Mouse (Mus musculus): ENCODE results near the gene Olfr541. TPM values are rescaled to one million over a fixed set of nuclear protein-coding genes. Genes with fewer than 3 reads are reported as not detected.

The Olfr541 gene
- polyA plus RNA-seq, 1 experiment from 2014 or later: not detected

- Histone ChIP-seq H3K36me3 (no peaks in the 10 kb centered on the region), H3K9ac (no peak overlapping the region), H3K4me3 (no peak overlapping the region), H3K27me3 (no peaks in the 10 kb centered on the region), H3K27ac (no peak overlapping the region), H3K4me2 (no peak overlapping the region), H3K4me1 (no peaks in the 10 kb centered on the region), H3K9me3 (no peaks in the 10 kb centered on the region)
- WGBS: 77% methylated on average over 3 of the region's 3 CpGs
- no peak for ATAC-seq (ENCODE audit: borderline replicate concordance, extremely low read depth, low FRiP score, low TSS enrichment)
Measured at GRCm38 (mm10) chr7:140747402-140747801, 50.3 kb downstream of the Olfr541 start.

- no peaks in the 10 kb centered on the region for H3K9me3 ChIP-seq
- H3K36me3 ChIP-seq: no peaks in the 10 kb centered on the region
- ATAC-seq (ENCODE audit: borderline replicate concordance, extremely low read depth, low FRiP score, low TSS enrichment): no peak
- H3K27ac ChIP-seq: no peak overlapping the region
- H3K4me3 ChIP-seq: no peak overlapping the region
- 70% methylated on average over 6 of the region's 6 CpGs for WGBS
- H3K9ac ChIP-seq: no peak overlapping the region
- no peaks in the 10 kb centered on the region for H3K4me1 ChIP-seq
- H3K4me2 ChIP-seq: no peak overlapping the region
- H3K27me3 ChIP-seq: no peaks in the 10 kb centered on the region
Measured at GRCm38 (mm10) chr7:140748116-140748826, 51.2 kb downstream of the Olfr541 start.

- Histone ChIP-seq H3K4me2 (no peak overlapping the region), H3K4me3 (no peak overlapping the region), H3K27ac (no peak overlapping the region), H3K4me1 (no peaks in the 10 kb centered on the region), H3K27me3 (no peaks in the 10 kb centered on the region), H3K9me3 (no peaks in the 10 kb centered on the region), H3K9ac (no peak overlapping the region), H3K36me3 (no peaks in the 10 kb centered on the region)
- WGBS: 80% methylated on average over 3 of the region's 3 CpGs
- no peak for ATAC-seq (ENCODE audit: borderline replicate concordance, extremely low read depth, low FRiP score, low TSS enrichment)
Measured at GRCm38 (mm10) chr7:140748827-140749160, 51.7 kb downstream of the Olfr541 start.

GRCm38 (mm10) chr7:140754556-140754955 lies 57.5 kb downstream of the Olfr541 start:
- H3K27ac ChIP-seq: no peak overlapping the region
- no peaks in the 10 kb centered on the region for H3K27me3 ChIP-seq
- H3K4me1 ChIP-seq: no peaks in the 10 kb centered on the region
- no peak for ATAC-seq (ENCODE audit: borderline replicate concordance, extremely low read depth, low FRiP score, low TSS enrichment)
- no peak overlapping the region for H3K4me2 ChIP-seq
- H3K36me3 ChIP-seq: no peaks in the 10 kb centered on the region
- H3K9ac ChIP-seq: no peak overlapping the region
- no peaks in the 10 kb centered on the region for H3K9me3 ChIP-seq
- H3K4me3 ChIP-seq: no peak overlapping the region

Other genes with a start within 250 kb of the Olfr541 start
- not detected in 2 replicates for gene Olfr533, start 233.9 kb upstream of the Olfr541 start, polyA plus RNA-seq (2015; fragmentation: Nextera tagmentation; extraction: Ambion mirVana)
- gene Olfr535, start 213.1 kb upstream of the Olfr541 start, polyA plus RNA-seq (2015; fragmentation: Nextera tagmentation; extraction: Ambion mirVana): not detected in 2 replicates
- gene Olfr536, start 189.9 kb upstream of the Olfr541 start, polyA plus RNA-seq (2015; fragmentation: Nextera tagmentation; extraction: Ambion mirVana): not detected in 2 replicates
- gene Olfr538, start 129.4 kb upstream of the Olfr541 start, polyA plus RNA-seq (2015; fragmentation: Nextera tagmentation; extraction: Ambion mirVana): not detected in 2 replicates
- gene Olfr46, start 96.0 kb upstream of the Olfr541 start, polyA plus RNA-seq (2015; fragmentation: Nextera tagmentation; extraction: Ambion mirVana): not detected in 2 replicates
- not detected in 2 replicates for gene Olfr61, start 68.3 kb upstream of the Olfr541 start, polyA plus RNA-seq (2015; fragmentation: Nextera tagmentation; extraction: Ambion mirVana)
- gene Olfr53, start 50.8 kb upstream of the Olfr541 start, polyA plus RNA-seq (2015; fragmentation: Nextera tagmentation; extraction: Ambion mirVana): not detected in 2 replicates
- not detected in 2 replicates for gene Olfr539, start 37.3 kb upstream of the Olfr541 start, polyA plus RNA-seq (2015; fragmentation: Nextera tagmentation; extraction: Ambion mirVana)
- gene Olfr45, start 15.3 kb upstream of the Olfr541 start, polyA plus RNA-seq (2015; fragmentation: Nextera tagmentation; extraction: Ambion mirVana): not detected in 2 replicates
- 0.10 and 0.19 TPM in 2 replicates for gene Cyp2e1, start 66.5 kb downstream of the Olfr541 start, polyA plus RNA-seq (2015; fragmentation: Nextera tagmentation; extraction: Ambion mirVana)
- 0.14 TPM in 1 of 2 replicates, not detected in the other for gene Syce1, start 90.6 kb downstream of the Olfr541 start, polyA plus RNA-seq (2015; fragmentation: Nextera tagmentation; extraction: Ambion mirVana)
- 0.52 and 0.59 TPM in 2 replicates for gene Zfp941, start 124.9 kb downstream of the Olfr541 start, polyA plus RNA-seq (2015; fragmentation: Nextera tagmentation; extraction: Ambion mirVana)
- 4.4 and 5.1 TPM in 2 replicates for gene Urah, start 137.8 kb downstream of the Olfr541 start, polyA plus RNA-seq (2015; fragmentation: Nextera tagmentation; extraction: Ambion mirVana)
- not detected in 2 replicates for gene Scgb1c1, start 148.3 kb downstream of the Olfr541 start, polyA plus RNA-seq (2015; fragmentation: Nextera tagmentation; extraction: Ambion mirVana)
- gene Odf3, start 150.5 kb downstream of the Olfr541 start, polyA plus RNA-seq (2015; fragmentation: Nextera tagmentation; extraction: Ambion mirVana): not detected in 2 replicates
- not detected in 2 replicates for gene Gm45785, start 159.1 kb downstream of the Olfr541 start, polyA plus RNA-seq (2015; fragmentation: Nextera tagmentation; extraction: Ambion mirVana)
- 58.2 and 58.8 TPM in 2 replicates for gene Ric8a, start 159.7 kb downstream of the Olfr541 start, polyA plus RNA-seq (2015; fragmentation: Nextera tagmentation; extraction: Ambion mirVana)
- 35.1 and 41.0 TPM in 2 replicates for gene Bet1l, start 160.3 kb downstream of the Olfr541 start, polyA plus RNA-seq (2015; fragmentation: Nextera tagmentation; extraction: Ambion mirVana)
- gene Psmd13, start 184.7 kb downstream of the Olfr541 start, polyA plus RNA-seq (2015; fragmentation: Nextera tagmentation; extraction: Ambion mirVana): 243 and 252 TPM in 2 replicates
- 22.8 and 22.9 TPM in 2 replicates for gene Sirt3, start 185.0 kb downstream of the Olfr541 start, polyA plus RNA-seq (2015; fragmentation: Nextera tagmentation; extraction: Ambion mirVana)
- gene Cox8b, start 203.2 kb downstream of the Olfr541 start, polyA plus RNA-seq (2015; fragmentation: Nextera tagmentation; extraction: Ambion mirVana): 6.2 and 8.5 TPM in 2 replicates
- gene Nlrp6, start 223.6 kb downstream of the Olfr541 start, polyA plus RNA-seq (2015; fragmentation: Nextera tagmentation; extraction: Ambion mirVana): 0.26 and 0.72 TPM in 2 replicates
- 18.7 and 21.0 TPM in 2 replicates for gene Pgghg, start 244.1 kb downstream of the Olfr541 start, polyA plus RNA-seq (2015; fragmentation: Nextera tagmentation; extraction: Ambion mirVana)